Mouse (Mus musculus): Measurements from ENCODE around the gene Grid2. TPM values are rescaled to one million over a fixed set of nuclear protein-coding genes. Genes with fewer than 3 reads are reported as not detected.

Grid2 gene
- polyA plus RNA-seq, 1 experiment = 0.04 TPM

DNA sequence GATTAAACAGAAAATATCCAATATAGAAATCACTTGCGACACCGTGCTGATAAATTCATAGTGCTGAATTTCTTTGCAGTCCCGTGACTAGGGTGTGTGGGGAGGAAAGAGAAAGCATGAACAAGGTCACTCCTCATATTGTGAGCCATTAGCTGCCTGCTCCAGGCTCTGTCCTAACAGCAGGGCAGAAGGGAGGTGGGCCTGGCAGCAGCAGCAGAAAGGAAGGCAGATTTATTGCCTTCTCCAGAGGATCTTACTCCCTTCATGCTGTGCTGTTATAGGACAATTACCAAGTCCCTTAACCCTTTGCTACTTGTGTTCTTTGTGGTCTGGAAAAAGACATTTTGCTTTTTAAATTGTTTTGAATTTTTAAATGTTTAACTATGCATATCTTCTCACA lies 708.1 kb downstream of the Grid2 start:
- H3K36me3 ChIP-seq (ENCODE audit: control insufficient read depth, insufficient read depth, low read length) = no peaks in the 10 kb centered on the region
- 81% methylated on average over 3 of the region's 3 CpGs for WGBS
- no peak for TF ChIP-seq CTCF (IDR thresholded peaks at IDR 0.05; ENCODE audit: borderline replicate concordance, control insufficient read depth, extremely low read depth, insufficient read depth, low read length, poor library complexity)
- TF ChIP-seq POLR2A (IDR thresholded peaks at IDR 0.05; ENCODE audit: control insufficient read depth, extremely low read depth, insufficient read depth, low read length, poor library complexity) = no peak

GRCm38 (mm10) chr6:63964269-63964668 lies 708.6 kb downstream of the Grid2 start:
- no peak overlapping the region for H3K4me3 ChIP-seq (ENCODE audit: control insufficient read depth, insufficient read depth, low read length)
- H3K36me3 ChIP-seq (ENCODE audit: control insufficient read depth, insufficient read depth, low read length) = no peaks in the 10 kb centered on the region
- TF ChIP-seq CTCF (IDR thresholded peaks at IDR 0.05; ENCODE audit: borderline replicate concordance, control insufficient read depth, extremely low read depth, insufficient read depth, low read length, poor library complexity) (no peak), POLR2A (IDR thresholded peaks at IDR 0.05; ENCODE audit: control insufficient read depth, extremely low read depth, insufficient read depth, low read length, poor library complexity) (no peak)
- H3K4me1 ChIP-seq (replicated peaks; ENCODE audit: control insufficient read depth, insufficient read depth, low read length) = no peaks in the 10 kb centered on the region
- 87% methylated on average over 6 of the region's 6 CpGs for WGBS
- H3K27me3 ChIP-seq (ENCODE audit: control insufficient read depth, insufficient read depth, low read length) = no peaks in the 10 kb centered on the region
- no peak for DNase-seq
- H3K27ac ChIP-seq (ENCODE audit: control insufficient read depth, insufficient read depth, low read length) = no peak overlapping the region

More for the DNA sequence above, 708.1 kb downstream of the Grid2 start:
- DNase-seq = no peak
- no peaks in the 10 kb centered on the region for H3K4me1 ChIP-seq (replicated peaks; ENCODE audit: control insufficient read depth, insufficient read depth, low read length)
- H3K27ac ChIP-seq (ENCODE audit: control insufficient read depth, insufficient read depth, low read length) = no peak overlapping the region
- no peaks in the 10 kb centered on the region for H3K27me3 ChIP-seq (ENCODE audit: control insufficient read depth, insufficient read depth, low read length)
- no peak overlapping the region for H3K4me3 ChIP-seq (ENCODE audit: control insufficient read depth, insufficient read depth, low read length)

DNA sequence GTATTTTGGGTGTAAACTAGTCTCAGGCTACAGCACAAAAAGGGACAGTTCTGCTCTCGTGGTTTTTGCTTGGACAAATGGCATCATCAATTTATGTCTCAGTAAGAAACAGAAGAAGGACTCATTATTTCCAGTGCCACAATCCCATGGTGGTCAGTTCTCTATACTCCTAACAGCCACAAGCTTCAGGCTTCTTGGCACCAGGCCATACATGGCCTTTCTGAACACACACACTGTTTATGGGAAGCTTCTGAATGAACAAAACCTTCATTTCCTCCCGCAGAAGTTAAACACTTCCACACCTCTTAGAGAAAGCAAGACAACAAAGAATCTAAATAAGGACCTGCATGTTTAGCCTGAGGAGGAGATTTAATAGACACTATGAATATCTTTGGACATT lies 709.1 kb downstream of the Grid2 start:
- H3K27me3 ChIP-seq (ENCODE audit: control insufficient read depth, insufficient read depth, low read length) = no peaks in the 10 kb centered on the region
- TF ChIP-seq POLR2A (IDR thresholded peaks at IDR 0.05; ENCODE audit: control insufficient read depth, extremely low read depth, insufficient read depth, low read length, poor library complexity) (no peak), CTCF (IDR thresholded peaks at IDR 0.05; ENCODE audit: borderline replicate concordance, control insufficient read depth, extremely low read depth, insufficient read depth, low read length, poor library complexity) (no peak)
- WGBS = 67% methylated on average over 2 of the region's 2 CpGs
- H3K36me3 ChIP-seq (ENCODE audit: control insufficient read depth, insufficient read depth, low read length) = no peaks in the 10 kb centered on the region
- no peak overlapping the region for H3K4me3 ChIP-seq (ENCODE audit: control insufficient read depth, insufficient read depth, low read length)
- H3K27ac ChIP-seq (ENCODE audit: control insufficient read depth, insufficient read depth, low read length) = no peak overlapping the region
- DNase-seq = no peak
- H3K4me1 ChIP-seq (replicated peaks; ENCODE audit: control insufficient read depth, insufficient read depth, low read length) = no peaks in the 10 kb centered on the region

- DNase-seq = no peak
- H3K27me3 ChIP-seq (ENCODE audit: control insufficient read depth, insufficient read depth, low read length) = no peaks in the 10 kb centered on the region
- no peak overlapping the region for H3K4me3 ChIP-seq (ENCODE audit: control insufficient read depth, insufficient read depth, low read length)
- no peak overlapping the region for H3K27ac ChIP-seq (ENCODE audit: control insufficient read depth, insufficient read depth, low read length)
- no peaks in the 10 kb centered on the region for H3K36me3 ChIP-seq (ENCODE audit: control insufficient read depth, insufficient read depth, low read length)
- 86% methylated on average over 2 of the region's 2 CpGs for WGBS
- H3K4me1 ChIP-seq (replicated peaks; ENCODE audit: control insufficient read depth, insufficient read depth, low read length) = no peaks in the 10 kb centered on the region
- no peak for TF ChIP-seq POLR2A (IDR thresholded peaks at IDR 0.05; ENCODE audit: control insufficient read depth, extremely low read depth, insufficient read depth, low read length, poor library complexity)
- no peak for TF ChIP-seq CTCF (IDR thresholded peaks at IDR 0.05; ENCODE audit: borderline replicate concordance, control insufficient read depth, extremely low read depth, insufficient read depth, low read length, poor library complexity)
Observed at GRCm38 (mm10) chr6:64046084-64046483, 790.4 kb downstream of the Grid2 start.

GRCm38 (mm10) chr6:64046732-64047131 lies 791.1 kb downstream of the Grid2 start:
- no peak overlapping the region for H3K27ac ChIP-seq (ENCODE audit: control insufficient read depth, insufficient read depth, low read length)
- 82% methylated on average over 1 of the region's 1 CpGs for WGBS
- DNase-seq = no peak

GRCm38 (mm10) chr6:64047950-64048349 lies 792.3 kb downstream of the Grid2 start:
- no peak for DNase-seq
- no peaks in the 10 kb centered on the region for H3K36me3 ChIP-seq (ENCODE audit: control insufficient read depth, insufficient read depth, low read length)
- TF ChIP-seq CTCF (IDR thresholded peaks at IDR 0.05; ENCODE audit: borderline replicate concordance, control insufficient read depth, extremely low read depth, insufficient read depth, low read length, poor library complexity) = no peak
- no peak for TF ChIP-seq POLR2A (IDR thresholded peaks at IDR 0.05; ENCODE audit: control insufficient read depth, extremely low read depth, insufficient read depth, low read length, poor library complexity)
- no peaks in the 10 kb centered on the region for H3K4me1 ChIP-seq (replicated peaks; ENCODE audit: control insufficient read depth, insufficient read depth, low read length)
- H3K27me3 ChIP-seq (ENCODE audit: control insufficient read depth, insufficient read depth, low read length) = no peaks in the 10 kb centered on the region
- H3K4me3 ChIP-seq (ENCODE audit: control insufficient read depth, insufficient read depth, low read length) = no peak overlapping the region
- WGBS = 89% methylated on average over 5 of the region's 5 CpGs
- no peak overlapping the region for H3K27ac ChIP-seq (ENCODE audit: control insufficient read depth, insufficient read depth, low read length)

More at GRCm38 (mm10) chr6:64046732-64047131, 791.1 kb downstream of the Grid2 start:
- Histone ChIP-seq H3K4me1 (replicated peaks; ENCODE audit: control insufficient read depth, insufficient read depth, low read length) (no peaks in the 10 kb centered on the region), H3K36me3 (ENCODE audit: control insufficient read depth, insufficient read depth, low read length) (no peaks in the 10 kb centered on the region), H3K4me3 (ENCODE audit: control insufficient read depth, insufficient read depth, low read length) (no peak overlapping the region), H3K27me3 (ENCODE audit: control insufficient read depth, insufficient read depth, low read length) (no peaks in the 10 kb centered on the region)
- TF ChIP-seq CTCF (IDR thresholded peaks at IDR 0.05; ENCODE audit: borderline replicate concordance, control insufficient read depth, extremely low read depth, insufficient read depth, low read length, poor library complexity) (no peak), POLR2A (IDR thresholded peaks at IDR 0.05; ENCODE audit: control insufficient read depth, extremely low read depth, insufficient read depth, low read length, poor library complexity) (no peak)

DNA sequence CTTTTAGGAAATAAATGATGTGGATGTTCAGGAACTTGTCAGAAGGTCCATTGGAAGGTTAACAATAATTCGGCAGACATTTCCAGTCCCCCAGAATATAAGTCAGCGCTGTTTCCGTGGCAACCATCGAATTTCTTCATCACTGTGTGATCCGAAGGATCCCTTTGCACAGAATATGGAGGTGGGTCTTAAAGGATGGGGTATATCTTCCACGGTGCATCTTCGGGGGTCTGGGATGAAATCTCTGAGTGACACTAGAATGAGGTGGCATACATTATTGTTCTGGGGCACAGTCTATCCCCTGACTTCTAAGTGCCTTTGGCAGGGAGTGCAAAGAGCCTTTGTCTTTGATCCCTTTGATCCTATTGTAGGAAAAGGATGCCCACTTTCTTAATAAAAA lies 808.2 kb downstream of the Grid2 start:
- WGBS = 91% methylated on average over 7 of the region's 7 CpGs
- TF ChIP-seq POLR2A (IDR thresholded peaks at IDR 0.05; ENCODE audit: control insufficient read depth, extremely low read depth, insufficient read depth, low read length, poor library complexity) = no peak
- no peak for TF ChIP-seq CTCF (IDR thresholded peaks at IDR 0.05; ENCODE audit: borderline replicate concordance, control insufficient read depth, extremely low read depth, insufficient read depth, low read length, poor library complexity)
- no peak overlapping the region for H3K27ac ChIP-seq (ENCODE audit: control insufficient read depth, insufficient read depth, low read length)
- H3K27me3 ChIP-seq (ENCODE audit: control insufficient read depth, insufficient read depth, low read length) = no peaks in the 10 kb centered on the region
- H3K4me1 ChIP-seq (replicated peaks; ENCODE audit: control insufficient read depth, insufficient read depth, low read length) = no peaks in the 10 kb centered on the region
- DNase-seq = no peak
- no peak overlapping the region for H3K4me3 ChIP-seq (ENCODE audit: control insufficient read depth, insufficient read depth, low read length)
- no peaks in the 10 kb centered on the region for H3K36me3 ChIP-seq (ENCODE audit: control insufficient read depth, insufficient read depth, low read length)
